Mouse (Mus musculus) layer of hippocampus, postnatal 10 days (tissue): Measurements from ENCODE around the gene Snrpb2. TPM values are rescaled to one million over a fixed set of nuclear protein-coding genes. Genes with fewer than 3 reads are reported as not detected.

Source experiments
- DNase-seq, 2 experiments: peaks; one replicate each; pipeline ENCODE4 v3.0.0; 2021; ENCODE audit warnings: low spot score in 2 of 2
- total RNA-seq, 2 experiments: library from RNA; stranded (reverse); gene quantifications; 2 replicates each; pipeline ENCODE4 v1.2.3; 2021

The Snrpb2 gene
- total RNA-seq, 2 experiments from 2014 or later, result 49.1 to 52.0 TPM

DNA sequence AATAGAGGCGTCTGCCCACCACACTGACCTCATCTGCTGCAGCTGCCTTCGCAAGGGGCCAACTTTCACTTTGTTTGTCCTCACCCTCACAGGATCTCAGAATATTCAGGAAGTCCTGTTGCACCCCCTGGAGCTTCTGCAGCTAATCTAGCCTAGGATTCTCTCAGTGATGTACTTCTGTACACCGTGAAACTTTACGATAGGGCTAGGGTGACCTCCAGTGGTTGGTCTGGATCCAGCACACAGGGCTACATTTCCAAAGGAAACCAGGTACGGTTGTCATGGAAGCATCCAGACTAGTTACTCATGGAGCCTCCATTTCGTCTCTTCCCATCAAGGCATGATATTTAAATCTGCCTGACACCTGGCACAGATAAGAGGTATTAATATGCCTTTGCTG, 30.9 kb downstream of the Snrpb2 start:
- peak; percentile 83 for DNase-seq

DNA sequence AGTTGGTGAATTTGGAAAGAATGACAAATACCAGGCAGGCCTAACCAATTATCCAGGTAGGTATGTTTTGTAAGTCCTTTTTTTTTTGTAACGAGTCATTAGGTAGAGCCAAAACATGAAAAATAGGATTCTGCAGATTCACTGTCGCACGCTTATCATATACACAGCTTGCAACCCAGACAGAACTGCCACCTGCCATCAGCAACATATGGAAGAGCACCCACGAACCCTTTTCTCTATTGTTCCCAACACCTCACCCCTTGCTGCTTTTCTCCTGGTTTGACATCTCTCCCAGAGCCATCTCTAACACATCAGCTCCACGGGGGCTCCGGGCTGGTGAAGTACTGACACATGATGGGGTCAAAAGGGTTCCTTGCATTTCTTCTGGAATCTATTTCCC, 31.9 kb downstream of the Snrpb2 start:
- DNase-seq, result no peak

DNA sequence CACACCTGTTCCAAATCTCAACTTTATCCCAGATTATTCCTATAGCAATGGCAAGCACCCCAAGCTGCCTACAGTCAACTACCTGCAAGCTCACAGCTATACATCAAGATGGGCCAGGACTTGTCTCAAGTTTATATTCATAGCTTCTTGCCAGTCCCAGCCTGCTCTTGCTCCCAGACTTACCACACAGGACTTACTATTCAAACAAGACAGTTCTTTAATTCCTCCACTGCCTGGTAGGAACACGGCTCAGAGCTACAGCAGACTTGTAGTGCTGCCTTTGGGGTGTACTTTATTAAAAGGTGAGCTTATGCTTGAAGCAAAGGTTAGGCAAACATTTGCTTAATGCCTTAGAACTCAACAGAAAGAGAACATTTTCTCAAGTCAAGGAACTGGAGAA, 34.3 kb downstream of the Snrpb2 start:
- DNase-seq, result no peak

DNA sequence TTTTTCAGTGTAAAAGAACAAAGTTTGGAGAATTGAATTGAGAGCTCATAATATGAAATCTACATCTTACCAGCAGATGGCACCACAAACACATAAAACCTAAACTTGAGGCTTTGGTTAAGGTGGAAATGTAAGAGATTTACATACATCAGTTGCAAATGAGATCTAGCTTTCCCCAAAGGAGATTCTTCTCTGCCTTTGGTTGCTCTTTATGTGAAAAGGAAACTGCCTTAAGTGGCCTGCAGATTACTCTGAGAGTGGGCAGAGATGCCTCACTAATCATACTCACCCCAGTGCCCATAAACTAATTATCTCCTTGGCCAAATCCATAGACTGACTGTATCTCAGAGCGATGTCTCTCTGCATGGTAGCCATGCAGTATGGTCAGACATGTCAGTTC, 51.0 kb downstream of the Snrpb2 start:
- no peak for DNase-seq

DNA sequence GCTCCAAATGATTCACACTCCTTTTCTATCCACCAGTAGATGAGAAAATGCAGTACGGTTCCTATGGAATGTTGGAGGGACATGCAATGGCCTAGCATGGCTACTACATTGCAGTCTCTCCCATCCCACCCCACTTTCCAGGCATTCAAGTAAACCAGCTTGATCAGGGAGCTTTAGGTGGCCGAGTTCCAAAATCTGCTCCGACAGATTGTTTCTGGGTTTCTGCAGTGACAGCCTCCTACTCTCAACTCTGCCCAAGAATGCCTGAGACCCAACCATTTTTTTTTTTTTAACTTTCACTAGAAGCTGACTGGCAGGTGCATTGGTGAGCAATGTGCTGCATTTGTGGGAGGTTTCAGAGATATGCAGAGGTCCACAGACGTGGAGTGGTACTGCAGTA, 51.9 kb downstream of the Snrpb2 start:
- peak; percentile 48 to 56 for DNase-seq

DNA sequence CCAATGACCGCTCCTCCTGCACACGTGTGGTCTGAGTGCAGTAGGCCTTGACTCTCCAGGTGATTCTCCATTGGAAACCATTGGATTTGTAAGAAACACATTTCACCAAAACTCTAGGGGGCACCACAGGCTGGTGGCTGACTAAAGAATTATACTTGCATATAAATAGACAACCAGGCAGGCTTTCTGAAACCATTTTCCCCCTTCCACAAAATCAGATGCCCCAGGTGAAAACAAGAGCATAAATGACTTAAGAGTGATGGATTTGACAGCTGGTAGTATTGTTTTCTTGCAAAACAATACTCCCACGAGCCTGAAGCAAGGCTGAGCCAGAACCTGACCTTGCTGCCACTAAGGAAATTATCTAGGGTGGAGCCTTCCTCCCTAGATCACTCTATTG, 54.6 kb downstream of the Snrpb2 start:
- peak; percentile 37 to 52 for DNase-seq

DNA sequence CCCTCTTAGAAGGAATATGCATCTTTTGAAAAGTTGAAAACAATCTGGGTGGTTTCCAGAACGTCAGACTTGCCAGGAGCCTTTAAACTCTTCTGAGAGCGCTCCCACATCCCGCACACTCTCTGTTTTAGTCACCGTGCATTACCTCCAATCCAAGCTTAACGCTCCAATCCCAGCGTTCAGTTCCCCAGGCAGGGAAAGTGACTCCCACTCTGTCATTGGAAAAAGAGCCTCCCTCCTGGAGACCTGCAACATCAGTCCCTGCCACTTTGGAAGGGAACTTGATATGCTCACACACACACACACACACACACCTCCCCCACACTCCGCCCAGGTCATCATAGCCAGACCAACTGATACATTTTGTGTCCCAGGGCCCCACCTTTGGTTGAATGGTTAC, 55.4 kb downstream of the Snrpb2 start:
- DNase-seq, result no peak

Other genes starting within 250 kb of the Snrpb2 start
- 1 to 10 TPM; 7.9 to 8.6 TPM for gene Kif16b, start 161.5 kb upstream of the Snrpb2 start, total RNA-seq
- not detected for gene Otor, start 15.4 kb downstream of the Snrpb2 start, total RNA-seq